Mouse (Mus musculus) heart, embryonic 14.5 days (tissue): ENCODE results near the gene 2410004B18Rik. TPM values are rescaled to one million over a fixed set of nuclear protein-coding genes. Genes with fewer than 3 reads are reported as not detected.
A peak's percentile ranks its signal among the peaks of the same experiment; 100 is the strongest.

Source experiments
- ATAC-seq: fragments of 200-750 bp; cut with Nextera tagmentation; 2 replicates; pipeline ENCODE4 v1.8.0; 2017; ENCODE audit warnings: low read depth, moderate TSS enrichment; ENCODE audit not compliant: insufficient number of reproducible peaks, insufficient read depth, low FRiP score
- H3K27ac ChIP-seq, 2 experiments: fragments of 200-500 bp in 1 of 2; fragments of 300-500 bp in 1 of 2; sonication (generic) in 1 of 2; replicated peaks in 1 of 2; 2 replicates each; pipeline ENCODE4 v1.5.1; 2012 to 2014; ENCODE audit warnings: low read depth in 2 of 2, low read length in 2 of 2, control low read depth in 1 of 2, mild to moderate bottlenecking in 1 of 2, mixed read lengths in 1 of 2; ENCODE audit not compliant: control insufficient read depth in 1 of 2, insufficient read depth in 1 of 2
- H3K27me3 ChIP-seq: fragments of 300-500 bp; sonication (generic); 2 replicates; pipeline ENCODE4 v1.6.1; 2014; ENCODE audit warnings: mild to moderate bottlenecking, low read length, control low read depth; ENCODE audit not compliant: control insufficient read depth, insufficient read depth
- H3K36me3 ChIP-seq: fragments of 300-500 bp; sonication (generic); 2 replicates; pipeline ENCODE4 v1.6.1; 2014; ENCODE audit warnings: mild to moderate bottlenecking, control low read depth, low read length, mixed read lengths; ENCODE audit not compliant: control insufficient read depth, insufficient read depth
- H3K4me1 ChIP-seq, 2 experiments: fragments of 200-500 bp in 1 of 2; fragments of 300-500 bp in 1 of 2; sonication (generic) in 1 of 2; 2 replicates each; pipeline ENCODE4 v1.6.1; 2012 to 2014; ENCODE audit warnings: low read length in 2 of 2, control low read depth in 1 of 2, mixed read lengths in 1 of 2; ENCODE audit not compliant: control insufficient read depth in 2 of 2, insufficient read depth in 2 of 2
- H3K4me2 ChIP-seq: fragments of 300-500 bp; sonication (generic); 2 replicates; pipeline ENCODE4 v1.6.1; 2014; ENCODE audit warnings: mild to moderate bottlenecking, low read length
- H3K4me3 ChIP-seq, 2 experiments: fragments of 200-500 bp in 1 of 2; fragments of 300-500 bp in 1 of 2; sonication (generic) in 1 of 2; 2 replicates each; pipeline ENCODE4 v1.5.1; 2012 to 2014; ENCODE audit warnings: low read length in 2 of 2, mild to moderate bottlenecking in 2 of 2, control low read depth in 1 of 2, low read depth in 1 of 2, moderate library complexity in 1 of 2; ENCODE audit not compliant: control insufficient read depth in 1 of 2, insufficient read depth in 1 of 2
- H3K9ac ChIP-seq: fragments of 300-500 bp; sonication (generic); 2 replicates; pipeline ENCODE4 v1.6.1; 2014; ENCODE audit warnings: mild to moderate bottlenecking, low read length
- H3K9me3 ChIP-seq: fragments of 300-500 bp; sonication (generic); 2 replicates; pipeline ENCODE4 v1.6.1; 2016; ENCODE audit warnings: low read length, control low read depth; ENCODE audit not compliant: control insufficient read depth
- WGBS: fragments of 180-500 bp; shearing (Covaris S2); extraction: QIAGEN DNeasy Blood & Tissue Kit; methylation state at CpG from one replicate; pipeline ENCODE4 v1.1.7; 2014; 5-methylcytosine and 5-hydroxymethylcytosine counted together
- polyA plus RNA-seq: library from polyadenylated mRNA; unstranded; fragments of >200 nt; fragmentation: Nextera tagmentation; extraction: Ambion mirVana; gene quantifications from 2 replicates; pipeline ENCODE4 v1.2.1, GENCODE M21; 2014

The 2410004B18Rik gene
- polyA plus RNA-seq, 1 experiment from 2014 or later, result 43.1 TPM

DNA sequence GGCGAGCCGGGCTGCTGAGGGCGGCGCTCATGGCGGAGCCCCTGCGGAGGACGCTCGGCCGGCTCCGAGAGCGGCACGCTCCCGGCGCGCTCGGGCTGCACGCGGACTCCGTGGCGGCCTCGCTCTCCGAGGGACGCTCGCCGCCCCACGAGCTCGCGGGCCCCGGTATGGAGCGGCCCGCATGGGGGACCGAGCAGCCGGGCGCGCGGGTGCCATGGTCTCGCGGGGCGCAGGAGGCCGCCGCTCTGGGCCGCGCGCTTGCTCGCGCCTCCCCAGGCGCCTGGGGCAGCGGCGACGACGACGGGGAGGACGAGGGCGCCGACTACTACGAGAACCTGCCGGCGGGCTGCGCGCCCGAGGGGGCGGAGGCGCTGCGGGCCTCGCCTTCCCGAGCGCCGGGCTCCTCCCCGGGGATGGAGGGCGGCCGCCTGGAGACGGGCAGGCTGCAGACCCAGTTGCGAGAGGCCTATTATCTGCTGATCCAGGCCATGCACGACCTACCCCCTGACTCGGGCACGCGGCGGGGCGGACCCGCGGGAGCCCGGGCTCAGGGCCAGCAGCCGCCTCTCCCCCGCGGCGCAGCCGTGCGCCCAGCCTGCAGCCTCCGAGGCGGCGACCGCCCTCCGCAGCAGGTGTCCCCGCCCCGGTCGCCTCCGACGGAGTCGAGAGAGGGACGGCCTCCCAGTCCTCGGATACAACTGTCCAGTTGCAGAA lies 50.3 kb downstream of the 2410004B18Rik start:
- Histone ChIP-seq H3K4me3 (peak overlapping the region; percentile 57 to 70), H3K36me3 (peaks cover 7% of the 10 kb centered on the region; the same call in 1 of the 2 replicates), H3K27me3 (no peaks in the 10 kb centered on the region), H3K4me2 (peak overlapping the region; percentile 81), H3K27ac (peak overlapping the region; percentile 99 to 100), H3K4me1 (peaks cover 16 to 28% of the 10 kb centered on the region in 2 experiments), H3K9me3 (no peaks in the 10 kb centered on the region), H3K9ac (peak overlapping the region; percentile 92)
- peak; percentile 93 for ATAC-seq
- WGBS, result under 1% methylated on average over 88 of the region's 101 CpGs

GRCm38 (mm10) chr3:145988684-145989575 lies 51.1 kb downstream of the 2410004B18Rik start:
- H3K9me3 ChIP-seq, result no peaks in the 10 kb centered on the region
- H3K4me2 ChIP-seq, result peak overlapping the region; percentile 81
- peak overlapping the region; percentile 92 for H3K9ac ChIP-seq
- peak overlapping the region; percentile 99 to 100 for H3K27ac ChIP-seq
- no peak for ATAC-seq
- H3K4me1 ChIP-seq, result peaks cover 20 to 35% of the 10 kb centered on the region in 2 experiments
- H3K4me3 ChIP-seq, result peak overlapping the region; percentile 57 to 70
- WGBS, result under 1% methylated on average over 45 of the region's 45 CpGs
- peaks cover 7% of the 10 kb centered on the region; the same call in 1 of the 2 replicates for H3K36me3 ChIP-seq
- no peaks in the 10 kb centered on the region for H3K27me3 ChIP-seq

DNA sequence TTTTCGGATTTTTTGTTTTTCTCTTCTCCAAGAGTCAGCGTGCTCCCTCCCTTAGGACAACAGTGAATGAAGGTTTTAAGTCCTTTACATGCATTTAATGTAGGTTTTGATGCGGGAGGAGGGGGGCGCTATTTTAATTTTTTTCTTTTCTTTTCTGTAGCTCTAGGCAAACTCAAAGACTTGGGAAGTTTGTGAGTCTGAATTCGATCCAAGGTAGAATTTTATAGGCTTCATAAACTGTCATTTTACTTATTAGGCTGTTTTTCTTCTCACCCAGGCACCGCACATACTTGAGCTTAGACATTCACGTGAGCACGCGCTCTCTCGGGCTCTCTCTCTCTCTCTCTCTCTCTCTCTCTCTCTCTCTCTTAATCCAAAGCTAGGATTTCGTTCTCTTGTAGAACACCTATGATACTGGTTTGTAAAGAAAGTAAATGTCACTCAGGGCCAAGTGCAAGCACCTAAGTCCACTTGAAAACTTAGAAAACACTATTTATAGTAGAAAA lies 51.8 kb downstream of the 2410004B18Rik start:
- WGBS, result 5% methylated on average over 11 of the region's 11 CpGs

GRCm38 (mm10) chr3:145991130-145991529 lies 53.3 kb downstream of the 2410004B18Rik start:
- no peaks in the 10 kb centered on the region for H3K9me3 ChIP-seq
- peak overlapping the region; percentile 81 for H3K4me2 ChIP-seq
- H3K27me3 ChIP-seq, result no peaks in the 10 kb centered on the region
- peaks cover 17 to 33% of the 10 kb centered on the region in 2 experiments for H3K4me1 ChIP-seq
- 0 out of 4 replicates have a peak overlapping the region, but pooled peaks have one; percentile 23 to 26 for H3K27ac ChIP-seq
- H3K4me3 ChIP-seq, result peak overlapping the region; percentile 53 to 57
- H3K36me3 ChIP-seq, result peaks cover 11% of the 10 kb centered on the region; the same call in 1 of the 2 replicates
- 54% methylated on average over 13 of the region's 13 CpGs for WGBS
- ATAC-seq, result no peak
- peak overlapping the region; percentile 64 for H3K9ac ChIP-seq

More for the DNA sequence above, 51.8 kb downstream of the 2410004B18Rik start:
- H3K4me3 ChIP-seq, result peak overlapping the region; percentile 57 to 70
- peak overlapping the region; percentile 81 for H3K4me2 ChIP-seq
- ATAC-seq, result no peak
- H3K27me3 ChIP-seq, result no peaks in the 10 kb centered on the region
- H3K9ac ChIP-seq, result peak overlapping the region; percentile 92
- no peaks in the 10 kb centered on the region for H3K9me3 ChIP-seq
- H3K27ac ChIP-seq, result peak overlapping the region; percentile 99 to 100
- H3K36me3 ChIP-seq, result peaks cover 7% of the 10 kb centered on the region; the same call in 1 of the 2 replicates
- H3K4me1 ChIP-seq, result peaks cover 17 to 31% of the 10 kb centered on the region in 2 experiments

GRCm38 (mm10) chr3:145991976-145992730 lies 54.3 kb downstream of the 2410004B18Rik start:
- peaks cover 15 to 24% of the 10 kb centered on the region in 2 experiments for H3K4me1 ChIP-seq
- WGBS, result 70% methylated on average over 10 of the region's 10 CpGs
- peak overlapping the region in 1 of 2 experiments; percentile 57; a peak in 1 of 4 replicates for H3K4me3 ChIP-seq
- H3K27ac ChIP-seq, result peak overlapping the region; percentile 2 to 24; a peak in 1 of 4 replicates
- no peaks in the 10 kb centered on the region for H3K9me3 ChIP-seq
- H3K4me2 ChIP-seq, result peak overlapping the region; percentile 81
- ATAC-seq, result no peak
- no peaks in the 10 kb centered on the region for H3K27me3 ChIP-seq
- H3K36me3 ChIP-seq, result peaks cover 14% of the 10 kb centered on the region; the same call in 1 of the 2 replicates
- peak overlapping the region; percentile 64 for H3K9ac ChIP-seq

DNA sequence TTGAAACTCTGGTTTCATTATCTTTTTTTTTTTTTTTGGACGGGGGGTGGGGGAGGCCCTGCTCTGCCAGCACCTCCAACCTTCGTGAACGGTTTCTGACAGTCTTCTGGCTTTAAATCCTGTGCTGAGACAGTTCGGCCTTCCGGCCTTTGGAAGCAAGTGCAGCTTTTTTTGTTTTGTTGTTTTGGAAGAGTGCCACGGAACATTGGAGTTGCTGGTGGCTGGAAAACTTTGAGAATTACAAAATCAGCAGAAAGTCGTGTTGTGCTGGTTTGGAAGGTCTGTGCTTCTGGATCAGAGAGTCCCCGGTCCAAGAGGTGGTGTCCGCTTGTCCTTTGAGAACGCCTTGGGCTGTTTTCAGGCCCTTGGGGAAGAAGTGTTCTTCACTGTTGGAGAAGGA lies 55.0 kb downstream of the 2410004B18Rik start:
- 49% methylated on average over 10 of the region's 10 CpGs for WGBS
- H3K4me3 ChIP-seq, result peak overlapping the region in 1 of 2 experiments; percentile 57; a peak in 1 of 4 replicates

More for the DNA sequence above, 55.0 kb downstream of the 2410004B18Rik start:
- H3K9ac ChIP-seq, result peak overlapping the region; percentile 18; the same call in 1 of the 2 replicates
- H3K27me3 ChIP-seq, result no peaks in the 10 kb centered on the region
- no peak for ATAC-seq
- peak overlapping the region in 1 of 2 experiments; percentile 24; a peak in 1 of 4 replicates for H3K27ac ChIP-seq
- no peaks in the 10 kb centered on the region for H3K9me3 ChIP-seq
- peak overlapping the region; percentile 81 for H3K4me2 ChIP-seq
- H3K4me1 ChIP-seq, result peaks cover 15 to 24% of the 10 kb centered on the region in 2 experiments
- peaks cover 18% of the 10 kb centered on the region; the same call in 1 of the 2 replicates for H3K36me3 ChIP-seq
